Mouse (Mus musculus): ENCODE results near the gene Plcb1. TPM values are rescaled to one million over a fixed set of nuclear protein-coding genes. Genes with fewer than 3 reads are reported as not detected.
A peak's percentile ranks its signal among the peaks of the same experiment; 100 is the strongest.

The Plcb1 gene
- polyA plus RNA-seq, 1 experiment from 2014 or later = 11.4 TPM

- no peak for ATAC-seq (ENCODE audit: insufficient number of reproducible peaks, insufficient read depth, low FRiP score, low TSS enrichment, low read depth)
- no peak overlapping the region for H3K9ac ChIP-seq (replicated peaks)
- H3K27ac ChIP-seq = no peak overlapping the region
- H3K4me3 ChIP-seq (replicated peaks) = no peak overlapping the region
- H3K4me1 ChIP-seq (replicated peaks) = no peaks in the 10 kb centered on the region
- H3K27me3 ChIP-seq = no peaks in the 10 kb centered on the region
- WGBS = 85% methylated on average over 1 of the region's 1 CpGs
- no peaks in the 10 kb centered on the region for H3K36me3 ChIP-seq
- H3K9me3 ChIP-seq = no peaks in the 10 kb centered on the region
- H3K4me2 ChIP-seq = no peak overlapping the region
These were observed 289.5 kb downstream of the Plcb1 start for GRCm38 (mm10) chr2:135075375-135075774.

- no peak overlapping the region for H3K9ac ChIP-seq (replicated peaks)
- 67% methylated on average over 5 of the region's 5 CpGs for WGBS
These were observed 306.8 kb downstream of the Plcb1 start for GRCm38 (mm10) chr2:135092588-135093162.

DNA sequence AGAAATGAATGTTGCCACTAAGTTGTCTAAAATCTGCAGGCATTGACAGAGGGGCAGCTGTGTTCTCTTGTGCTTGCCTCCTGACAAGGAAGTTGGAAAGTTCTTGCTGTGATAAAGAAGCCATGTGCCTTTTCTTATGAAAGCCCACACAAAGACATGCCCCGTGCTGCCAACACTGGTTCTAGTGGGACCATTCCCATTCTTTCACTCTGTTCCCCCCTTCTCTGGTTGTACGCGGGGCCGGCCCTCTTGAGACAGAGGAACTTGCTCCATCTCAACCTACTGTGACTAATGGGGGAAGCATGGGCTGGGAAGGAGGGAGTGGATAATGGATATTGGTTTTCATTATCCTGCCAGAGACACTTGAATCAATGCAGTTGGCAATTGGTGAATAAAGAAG, 315.4 kb downstream of the Plcb1 start:
- H3K27me3 ChIP-seq = no peaks in the 10 kb centered on the region
- no peak for ATAC-seq (ENCODE audit: insufficient number of reproducible peaks, insufficient read depth, low FRiP score, low TSS enrichment, low read depth)
- 80% methylated on average over 4 of the region's 4 CpGs for WGBS
- H3K4me2 ChIP-seq = no peak overlapping the region
- H3K27ac ChIP-seq = no peak overlapping the region
- H3K4me1 ChIP-seq (replicated peaks) = 0 out of 2 replicates have a peak, but pooled peaks cover 3% of the 10 kb centered on the region
- H3K9ac ChIP-seq (replicated peaks) = no peak overlapping the region
- H3K36me3 ChIP-seq = no peaks in the 10 kb centered on the region
- H3K9me3 ChIP-seq = no peaks in the 10 kb centered on the region
- no peak overlapping the region for H3K4me3 ChIP-seq (replicated peaks)

More at GRCm38 (mm10) chr2:135092588-135093162, 306.8 kb downstream of the Plcb1 start:
- H3K27ac ChIP-seq = no peak overlapping the region
- H3K4me3 ChIP-seq (replicated peaks) = no peak overlapping the region
- H3K27me3 ChIP-seq = no peaks in the 10 kb centered on the region
- no peaks in the 10 kb centered on the region for H3K9me3 ChIP-seq
- no peaks in the 10 kb centered on the region for H3K4me1 ChIP-seq (replicated peaks)
- H3K36me3 ChIP-seq = no peaks in the 10 kb centered on the region
- ATAC-seq (ENCODE audit: insufficient number of reproducible peaks, insufficient read depth, low FRiP score, low TSS enrichment, low read depth) = no peak
- H3K4me2 ChIP-seq = no peak overlapping the region

- Histone ChIP-seq H3K9ac (replicated peaks) (no peak overlapping the region), H3K27ac (no peak overlapping the region), H3K4me3 (replicated peaks) (no peak overlapping the region), H3K36me3 (no peaks in the 10 kb centered on the region), H3K9me3 (no peaks in the 10 kb centered on the region), H3K27me3 (no peaks in the 10 kb centered on the region), H3K4me2 (no peak overlapping the region), H3K4me1 (replicated peaks) (0 out of 2 replicates have a peak, but pooled peaks cover 3% of the 10 kb centered on the region)
- 87% methylated on average over 1 of the region's 1 CpGs for WGBS
- ATAC-seq (ENCODE audit: insufficient number of reproducible peaks, insufficient read depth, low FRiP score, low TSS enrichment, low read depth) = no peak
These were observed 316.1 kb downstream of the Plcb1 start for GRCm38 (mm10) chr2:135101943-135102342.

DNA sequence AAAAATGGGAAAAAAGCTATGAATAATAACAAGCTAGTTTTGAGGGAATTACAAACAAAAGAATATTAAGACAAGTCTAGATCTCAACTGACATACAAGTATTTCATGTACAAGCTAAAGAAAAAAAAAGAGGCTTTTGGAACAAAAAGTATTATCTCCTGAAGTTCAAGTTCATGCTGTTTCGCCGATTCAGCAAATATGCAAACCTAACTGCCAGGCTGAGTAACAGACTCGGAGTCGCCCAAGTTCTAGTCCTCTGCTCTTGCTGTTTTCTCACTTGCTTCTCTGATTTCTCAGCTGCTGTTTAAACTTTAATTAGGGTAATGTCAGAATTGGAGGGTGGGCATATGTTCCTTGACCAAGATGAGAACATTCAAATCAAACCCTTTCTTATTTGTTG, 320.8 kb downstream of the Plcb1 start:
- 95% methylated on average over 4 of the region's 4 CpGs for WGBS
- ATAC-seq (ENCODE audit: insufficient number of reproducible peaks, insufficient read depth, low FRiP score, low TSS enrichment, low read depth) = no peak
- Histone ChIP-seq H3K4me1 (replicated peaks) (no peaks in the 10 kb centered on the region), H3K9ac (replicated peaks) (no peak overlapping the region), H3K9me3 (no peaks in the 10 kb centered on the region), H3K4me2 (no peak overlapping the region), H3K36me3 (no peaks in the 10 kb centered on the region), H3K27me3 (no peaks in the 10 kb centered on the region), H3K4me3 (replicated peaks) (no peak overlapping the region), H3K27ac (no peak overlapping the region)

GRCm38 (mm10) chr2:135108607-135109006, 322.7 kb downstream of the Plcb1 start:
- no peak overlapping the region for H3K27ac ChIP-seq
- H3K27me3 ChIP-seq = no peaks in the 10 kb centered on the region
- ATAC-seq (ENCODE audit: insufficient number of reproducible peaks, insufficient read depth, low FRiP score, low TSS enrichment, low read depth) = no peak
- no peak overlapping the region for H3K4me2 ChIP-seq
- peaks cover 7% of the 10 kb centered on the region for H3K4me1 ChIP-seq (replicated peaks)
- no peaks in the 10 kb centered on the region for H3K9me3 ChIP-seq
- H3K4me3 ChIP-seq (replicated peaks) = no peak overlapping the region
- WGBS = 74% methylated on average over 2 of the region's 2 CpGs
- no peaks in the 10 kb centered on the region for H3K36me3 ChIP-seq
- no peak overlapping the region for H3K9ac ChIP-seq (replicated peaks)

DNA sequence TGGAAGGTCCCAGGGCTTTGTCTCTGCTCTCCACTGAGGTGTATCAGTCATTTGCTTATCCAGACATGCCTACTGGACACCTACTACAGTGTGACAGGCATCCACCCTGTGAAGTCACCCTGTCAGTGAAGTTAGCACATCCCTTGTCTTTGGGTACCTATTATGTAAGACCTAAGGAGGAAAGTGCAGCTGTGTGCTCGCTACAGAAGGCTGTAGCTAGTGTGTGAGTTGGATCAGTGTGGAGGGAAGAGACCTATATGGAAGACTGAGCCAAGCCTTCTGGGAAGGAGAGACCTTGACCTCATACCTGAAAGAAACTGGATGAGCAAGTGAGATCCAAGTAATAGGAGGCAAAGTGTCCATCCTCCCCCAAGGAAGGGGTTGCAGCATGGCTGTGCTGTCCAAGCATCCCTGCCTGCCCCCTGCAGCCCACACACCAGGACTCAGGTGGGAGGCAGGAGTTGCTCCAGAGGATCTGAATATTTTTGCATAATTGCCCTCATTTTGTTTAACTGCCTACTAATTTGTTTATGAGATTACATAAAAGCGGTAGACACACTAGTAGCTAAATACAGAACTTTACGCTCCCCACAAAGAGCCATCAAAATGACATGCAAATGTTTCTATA, 328.7 kb downstream of the Plcb1 start:
- no peak overlapping the region for H3K9ac ChIP-seq (replicated peaks)
- no peak overlapping the region for H3K4me2 ChIP-seq
- WGBS = 85% methylated on average over 3 of the region's 3 CpGs
- no peak overlapping the region for H3K4me3 ChIP-seq (replicated peaks)
- no peaks in the 10 kb centered on the region for H3K9me3 ChIP-seq
- no peaks in the 10 kb centered on the region for H3K27me3 ChIP-seq
- ATAC-seq (ENCODE audit: insufficient number of reproducible peaks, insufficient read depth, low FRiP score, low TSS enrichment, low read depth) = no peak
- no peaks in the 10 kb centered on the region for H3K36me3 ChIP-seq
- H3K4me1 ChIP-seq (replicated peaks) = peaks cover 7% of the 10 kb centered on the region
- no peak overlapping the region for H3K27ac ChIP-seq

GRCm38 (mm10) chr2:135123057-135123456, 337.2 kb downstream of the Plcb1 start:
- H3K9me3 ChIP-seq = no peaks in the 10 kb centered on the region
- H3K36me3 ChIP-seq = no peaks in the 10 kb centered on the region
- ATAC-seq (ENCODE audit: insufficient number of reproducible peaks, insufficient read depth, low FRiP score, low TSS enrichment, low read depth) = no peak
- H3K4me2 ChIP-seq = no peak overlapping the region
- 85% methylated on average over 4 of the region's 4 CpGs for WGBS
- no peak overlapping the region for H3K9ac ChIP-seq (replicated peaks)
- no peak overlapping the region for H3K27ac ChIP-seq
- no peaks in the 10 kb centered on the region for H3K4me1 ChIP-seq (replicated peaks)
- H3K4me3 ChIP-seq (replicated peaks) = no peak overlapping the region
- no peaks in the 10 kb centered on the region for H3K27me3 ChIP-seq

- Histone ChIP-seq H3K27ac (no peak overlapping the region), H3K9ac (replicated peaks) (no peak overlapping the region), H3K9me3 (no peaks in the 10 kb centered on the region), H3K4me3 (replicated peaks) (no peak overlapping the region), H3K36me3 (no peaks in the 10 kb centered on the region), H3K27me3 (no peaks in the 10 kb centered on the region), H3K4me1 (replicated peaks) (no peaks in the 10 kb centered on the region), H3K4me2 (no peak overlapping the region)
- no peak for ATAC-seq (ENCODE audit: insufficient number of reproducible peaks, insufficient read depth, low FRiP score, low TSS enrichment, low read depth)
- WGBS = 83% methylated on average over 4 of the region's 4 CpGs
These were observed 338.0 kb downstream of the Plcb1 start for GRCm38 (mm10) chr2:135123695-135124343.

DNA sequence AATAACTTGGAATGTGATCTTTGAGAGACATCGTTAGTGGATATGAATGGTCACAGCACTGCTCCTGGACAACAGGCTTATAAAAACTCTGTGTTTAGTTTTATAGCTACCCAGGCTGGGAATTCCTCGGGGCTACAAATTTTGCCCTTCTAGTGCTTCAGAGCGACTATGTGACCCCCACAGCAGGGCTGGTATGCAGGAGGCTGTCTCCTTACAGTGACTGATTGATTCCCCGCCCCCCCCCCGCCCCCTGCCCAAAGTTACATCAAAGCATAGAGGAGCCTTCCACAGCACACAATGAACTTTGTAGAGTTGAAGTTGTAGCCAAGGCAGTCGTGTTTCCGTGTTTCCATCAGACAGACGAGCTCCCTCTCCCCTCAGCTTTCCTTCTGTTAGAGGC, 354.7 kb downstream of the Plcb1 start:
- no peak overlapping the region for H3K9ac ChIP-seq (replicated peaks)
- peaks cover 8% of the 10 kb centered on the region for H3K4me1 ChIP-seq (replicated peaks)
- H3K4me3 ChIP-seq (replicated peaks) = no peak overlapping the region
- WGBS = 1% methylated on average over 8 of the region's 8 CpGs
- H3K36me3 ChIP-seq = no peaks in the 10 kb centered on the region
- H3K27me3 ChIP-seq = no peaks in the 10 kb centered on the region
- H3K27ac ChIP-seq = 0 out of 2 replicates have a peak overlapping the region, but pooled peaks have one; percentile 9
- H3K4me2 ChIP-seq = peak overlapping the region; percentile 50
- no peaks in the 10 kb centered on the region for H3K9me3 ChIP-seq
- ATAC-seq (ENCODE audit: insufficient number of reproducible peaks, insufficient read depth, low FRiP score, low TSS enrichment, low read depth) = peak; percentile 68; the same call in 1 of the 2 replicates

GRCm38 (mm10) chr2:135152289-135152688, 366.4 kb downstream of the Plcb1 start:
- no peak overlapping the region for H3K9ac ChIP-seq (replicated peaks)
- H3K9me3 ChIP-seq = no peaks in the 10 kb centered on the region
- ATAC-seq (ENCODE audit: insufficient number of reproducible peaks, insufficient read depth, low FRiP score, low TSS enrichment, low read depth) = peak; percentile 31; the same call in 1 of the 2 replicates
- no peaks in the 10 kb centered on the region for H3K36me3 ChIP-seq
- no peak overlapping the region for H3K4me3 ChIP-seq (replicated peaks)
- no peak overlapping the region for H3K27ac ChIP-seq
- 49% methylated on average over 7 of the region's 7 CpGs for WGBS
- H3K4me1 ChIP-seq (replicated peaks) = no peaks in the 10 kb centered on the region
- H3K27me3 ChIP-seq = no peaks in the 10 kb centered on the region
- H3K4me2 ChIP-seq = no peak overlapping the region

Data from limb, embryonic 12.5 days (tissue).